15 mouse cellular contexts compared by ENCODE assay signal in genomic region chr1:106497999-106498398, GRCm38 (mm10).
"Had no signal": no experiment of that assay in that cellular context is flagged by ENCODE, and none has a peak within 500 bp of the region (broad histone marks: within the 10 kb centered on the region; RNA-seq: fewer than 3 reads in every experiment).

No protein-coding gene starts in this region.

- H3K36me3 ChIP-seq: midbrain, embryonic 10.5 days; midbrain, embryonic 12.5 days; neural tube, embryonic 12.5 days; stomach, embryonic 15.5 days had no signal

- H3K27ac ChIP-seq: midbrain, embryonic 10.5 days; midbrain, embryonic 12.5 days; neural tube, embryonic 12.5 days; stomach, embryonic 15.5 days; stomach, postnatal 0 days had no signal

- H3K9ac ChIP-seq: lung, embryonic 14.5 days; midbrain, embryonic 12.5 days; neural tube, embryonic 12.5 days; stomach, embryonic 15.5 days had no signal

- H3K4me2 ChIP-seq: lung, embryonic 14.5 days; midbrain, embryonic 12.5 days; neural tube, embryonic 12.5 days; stomach, embryonic 15.5 days had no signal

- DNase-seq: lung, adult 18-20 months; lung, embryonic 14.5 days; lung, postnatal 10 days; lung, postnatal 4 days; midbrain, embryonic 14.5 days; right cerebral cortex, postnatal 14 days; thymus, adult 2 months; thymus, postnatal 25 days; thymus, postnatal 4 days had no signal

- H3K27me3 ChIP-seq: midbrain, embryonic 12.5 days; neural tube, embryonic 12.5 days; stomach, embryonic 15.5 days had no signal

- H3K4me1 ChIP-seq: midbrain, embryonic 10.5 days; midbrain, embryonic 12.5 days; neural tube, embryonic 12.5 days; stomach, embryonic 15.5 days had no signal

- H3K9me3 ChIP-seq: midbrain, embryonic 10.5 days; midbrain, embryonic 12.5 days; neural tube, embryonic 12.5 days; stomach, embryonic 15.5 days had no signal

- H3K4me3 ChIP-seq: midbrain, embryonic 10.5 days; midbrain, embryonic 12.5 days; myocyte; neural tube, embryonic 12.5 days; stomach, embryonic 15.5 days had no signal
